Mouse (Mus musculus) T-helper 2 cell (primary cell): ENCODE measurements at regions not wholly inside any gene's neighbourhood (a gene's known extent, or its start where the extent isn't known, plus 50 kb on each side); places are given as distances from the start of the nearest gene placed in this dataset.

Source experiments
- in situ Hi-C: fragments of 300-600 bp; cut with MboI, MseI; formaldehyde crosslinking; loops from one replicate; pipeline ENCODE4 v1.15.1; 2025; ENCODE audit warnings: high pct_unique_total_duplicates

GRCm38 (mm10) chr11:57911698-57912283 lies 79.2 kb upstream of the Hand1 start:
- in situ Hi-C loops, result no loop called here

- in situ Hi-C loops, result no loop called here
Measured at GRCm38 (mm10) chr11:57904216-57904615, 71.6 kb upstream of the Hand1 start.

GRCm38 (mm10) chr11:57899335-57899734 lies 66.7 kb upstream of the Hand1 start:
- in situ Hi-C loops, result no loop called here

DNA sequence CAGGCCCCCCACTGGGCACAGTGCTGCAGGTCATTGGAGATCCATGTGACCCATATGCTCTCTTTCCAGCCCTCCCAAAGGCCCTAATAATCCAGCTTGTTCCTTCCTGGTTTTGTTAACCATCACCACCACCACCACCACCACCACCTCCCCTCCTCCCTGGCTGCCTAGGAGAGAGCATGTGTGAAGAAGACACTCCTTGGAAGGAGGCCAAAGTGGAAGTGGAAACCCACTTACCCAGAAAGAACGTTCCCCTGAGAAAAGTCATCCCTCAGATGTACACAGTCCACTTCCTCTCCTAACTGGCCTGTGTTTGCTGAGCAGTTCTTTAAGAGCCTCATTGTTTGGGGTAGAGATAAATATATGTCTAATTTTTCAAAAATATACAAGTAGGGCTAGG lies 62.9 kb upstream of the Hand1 start:
- in situ Hi-C loops, result no loop called here

DNA sequence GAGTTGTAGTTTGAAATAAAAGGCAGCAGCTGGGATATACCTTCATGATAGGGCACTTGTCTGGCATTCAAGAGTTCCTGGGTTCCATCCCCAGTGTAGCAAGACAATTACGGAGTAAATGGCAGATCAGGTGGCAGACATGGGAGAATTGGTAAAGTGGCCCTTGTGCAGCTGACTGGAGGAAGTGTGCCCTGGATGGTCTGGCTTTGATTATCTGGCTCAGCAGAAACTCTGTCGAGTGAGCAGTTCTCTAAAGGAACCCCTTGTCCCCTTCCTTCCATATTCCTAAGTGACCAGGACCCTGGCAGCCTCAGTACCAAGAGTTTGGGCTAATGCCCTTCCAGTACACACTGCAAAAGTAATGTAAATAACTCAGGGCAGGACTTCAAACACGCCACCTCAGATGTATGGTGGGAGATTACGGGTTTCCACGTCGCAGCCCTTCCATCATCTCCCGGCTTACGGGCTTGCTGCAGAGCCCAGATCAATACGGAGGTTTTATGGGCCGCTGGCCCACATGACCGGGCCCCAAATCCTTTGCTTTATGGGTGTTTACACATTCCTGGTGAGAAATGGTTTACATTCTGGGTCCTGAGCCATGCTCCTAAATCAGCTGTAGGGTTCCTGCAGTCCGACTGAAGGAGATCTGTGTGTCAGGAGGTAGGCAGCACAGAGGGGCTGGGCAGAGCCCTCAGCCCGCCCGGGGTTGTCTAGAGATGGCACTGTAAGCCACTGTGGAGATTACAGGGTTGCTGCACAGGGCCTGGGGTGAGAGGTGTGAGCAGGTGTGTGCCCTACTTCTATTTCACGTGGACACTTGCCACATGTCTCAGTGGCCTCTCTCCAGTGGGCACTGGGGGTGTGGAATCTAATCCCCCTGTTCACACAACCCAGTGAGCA lies 50.4 kb upstream of the Hand1 start:
- in situ Hi-C loops, result no loop called here
